In the genomic region with DNA sequence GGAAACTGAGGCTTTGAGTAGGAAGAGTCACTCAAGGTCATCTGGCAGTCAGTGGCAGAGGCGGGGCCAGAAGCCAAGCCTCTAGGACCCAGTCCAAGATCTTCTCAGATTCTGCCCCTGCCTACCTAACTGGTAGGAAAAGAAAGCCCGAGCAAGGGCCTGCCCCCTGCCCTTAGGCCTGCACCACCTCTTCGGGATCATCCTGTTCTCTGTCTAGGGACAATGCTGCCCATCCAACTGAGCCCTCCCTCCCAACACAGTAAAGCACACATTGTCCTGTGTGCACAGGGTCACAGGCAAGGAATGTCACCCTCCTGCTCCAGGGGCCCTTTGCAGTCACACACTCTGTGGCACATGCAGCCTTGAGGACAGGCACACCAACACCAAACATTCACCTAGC, we compare ENCODE assay signal across 10 mouse cellular contexts. TPM values are rescaled to one million over a fixed set of nuclear protein-coding genes. Genes with fewer than 3 reads are reported as not detected.
DNase-seq lines count a peak whose midpoint lies in the region; ATAC-seq and TF ChIP-seq lines count a peak whose summit lies in the region.
"Had no signal": no experiment of that assay in that cellular context is flagged by ENCODE, and none has a peak within 500 bp of the region (broad histone marks: within the 10 kb centered on the region; RNA-seq: fewer than 3 reads in every experiment).

No protein-coding gene starts in this region.

- no peak for TF ChIP-seq CTCF in heart, adult 2 months (IDR thresholded peaks at IDR 0.05)
- no peak for TF ChIP-seq CTCF in hindbrain, postnatal 0 days (IDR thresholded peaks at IDR 0.05; ENCODE audit: low read depth)

- 60% methylated on average over 3 of the region's 3 CpGs for WGBS in heart, adult 2 months
- WGBS in forebrain, embryonic 12.5 days, result 55% methylated on average over 3 of the region's 3 CpGs
- 39% methylated on average over 3 of the region's 3 CpGs for WGBS in hindbrain, postnatal 0 days
- WGBS in neural tube, embryonic 14.5 days, result 55% methylated on average over 3 of the region's 3 CpGs

- DNase-seq in heart, adult 2 months, result peak; percentile 50 to 60
- no peak for DNase-seq in heart, postnatal 14 days
- DNase-seq in hindbrain, postnatal 0 days (ENCODE audit: low spot score), result no peak
- DNase-seq in gastrocnemius, postnatal 36 days, result no peak
- DNase-seq in left cerebral cortex, postnatal 4 days, result no peak
- no peak for DNase-seq in right cerebral cortex, postnatal 14 days
- DNase-seq: kidney, postnatal 4 days had no signal

- H3K27ac ChIP-seq in heart, adult 2 months, result peak overlapping the region; percentile 83
- no peak overlapping the region for H3K27ac ChIP-seq in forebrain, embryonic 12.5 days
- H3K27ac ChIP-seq in hindbrain, postnatal 0 days, result no peak overlapping the region
- no peak overlapping the region for H3K27ac ChIP-seq in neural tube, embryonic 14.5 days (ENCODE audit: low read depth, low read length)

- TF ChIP-seq POLR2A in heart, adult 2 months (IDR thresholded peaks at IDR 0.05; ENCODE audit: insufficient read depth, low read depth, low read length), result peak; percentile 68; the same call in 1 of the 2 replicates

- no peaks in the 10 kb centered on the region for H3K9me3 ChIP-seq in forebrain, embryonic 12.5 days
- no peaks in the 10 kb centered on the region for H3K9me3 ChIP-seq in hindbrain, postnatal 0 days (ENCODE audit: low read length)
- H3K9me3 ChIP-seq in neural tube, embryonic 14.5 days (ENCODE audit: control insufficient read depth, low read length), result no peaks in the 10 kb centered on the region

- ATAC-seq in forebrain, embryonic 12.5 days (ENCODE audit: low FRiP score), result no peak
- ATAC-seq in hindbrain, postnatal 0 days, result no peak
- no peak for ATAC-seq in neural tube, embryonic 14.5 days (ENCODE audit: low read depth)

- H3K4me1 ChIP-seq in heart, adult 2 months (ENCODE audit: control insufficient read depth, insufficient read depth, low read length), result peaks cover 7% of the 10 kb centered on the region
- peaks cover 71% of the 10 kb centered on the region for H3K4me1 ChIP-seq in forebrain, embryonic 12.5 days
- peaks cover 27% of the 10 kb centered on the region for H3K4me1 ChIP-seq in hindbrain, postnatal 0 days (ENCODE audit: insufficient read depth, low read length)
- peaks cover 47% of the 10 kb centered on the region for H3K4me1 ChIP-seq in neural tube, embryonic 14.5 days (ENCODE audit: control insufficient read depth, insufficient read depth, low read length)

- H3K36me3 ChIP-seq in heart, adult 2 months (ENCODE audit: control insufficient read depth, insufficient read depth, low read length), result peaks cover 2% of the 10 kb centered on the region; the same call in 1 of the 2 replicates
- H3K36me3 ChIP-seq in forebrain, embryonic 12.5 days (replicated peaks), result no peaks in the 10 kb centered on the region
- H3K36me3 ChIP-seq in hindbrain, postnatal 0 days (ENCODE audit: insufficient read depth, low read length), result no peaks in the 10 kb centered on the region
- H3K36me3 ChIP-seq in neural tube, embryonic 14.5 days (ENCODE audit: control insufficient read depth, insufficient read depth, low read length), result no peaks in the 10 kb centered on the region

- intact Hi-C loops in heart, adult 2 months (cut with DNase I), result no loop called here
- intact Hi-C loops in heart, postnatal 14 days (cut with DNase I), result no loop called here
- intact Hi-C loops in gastrocnemius, postnatal 36 days (cut with DNase I), result no loop called here
- intact Hi-C loops in left cerebral cortex, postnatal 4 days (cut with DNase I), result no loop called here

- H3K4me2 ChIP-seq in forebrain, embryonic 12.5 days, result peak overlapping the region; percentile 98
- peak overlapping the region; percentile 99 for H3K4me2 ChIP-seq in hindbrain, postnatal 0 days (ENCODE audit: low read depth, low read length)
- H3K4me2 ChIP-seq in neural tube, embryonic 14.5 days (ENCODE audit: low read depth, low read length), result peak overlapping the region; percentile 99

- no peaks in the 10 kb centered on the region for H3K79me2 ChIP-seq in heart, adult 2 months (replicated peaks; ENCODE audit: control insufficient read depth, insufficient read depth, low read length)

- H3K27me3 ChIP-seq in heart, adult 2 months (ENCODE audit: control insufficient read depth, insufficient read depth, low read length), result no peaks in the 10 kb centered on the region; the same call in 1 of the 2 replicates
- H3K27me3 ChIP-seq in forebrain, embryonic 12.5 days, result peaks cover 58% of the 10 kb centered on the region
- H3K27me3 ChIP-seq in hindbrain, postnatal 0 days (ENCODE audit: insufficient read depth, low read length), result no peaks in the 10 kb centered on the region
- H3K27me3 ChIP-seq in neural tube, embryonic 14.5 days (ENCODE audit: control insufficient read depth, insufficient read depth, low read length), result peaks cover 3% of the 10 kb centered on the region; the same call in 1 of the 2 replicates

- peak overlapping the region; percentile 66 for H3K4me3 ChIP-seq in heart, adult 2 months
- H3K4me3 ChIP-seq in forebrain, embryonic 12.5 days (replicated peaks), result peak overlapping the region; percentile 77
- H3K4me3 ChIP-seq in hindbrain, postnatal 0 days (ENCODE audit: low read length), result peak overlapping the region; percentile 70; the same call in 1 of the 2 replicates
- peak overlapping the region; percentile 75 for H3K4me3 ChIP-seq in neural tube, embryonic 14.5 days (ENCODE audit: low read depth, low read length)

- peak; percentile 97 for TF ChIP-seq EP300 in heart, adult 2 months (IDR thresholded peaks at IDR 0.05; ENCODE audit: insufficient read depth, low read depth, low read length)

- peak overlapping the region; percentile 39 for H3K9ac ChIP-seq in heart, adult 2 months (ENCODE audit: low read depth, low read length)
- H3K9ac ChIP-seq in forebrain, embryonic 12.5 days, result peak overlapping the region; percentile 89; the same call in 1 of the 2 replicates
- H3K9ac ChIP-seq in hindbrain, postnatal 0 days (replicated peaks; ENCODE audit: low read length), result no peak overlapping the region; the same call in 1 of the 2 replicates
- H3K9ac ChIP-seq in neural tube, embryonic 14.5 days (replicated peaks; ENCODE audit: low read depth, low read length), result no peak overlapping the region

RNA-seq across cellular contexts. Expression of gene Kcnh2, which starts 1.3 kb away (rescaled TPM):
- 10 to 100 TPM; 59.3 to 68.5 TPM for total RNA-seq in heart, adult 2 months (2021)
- 119 and 121 TPM in 2 replicates for polyA plus RNA-seq in heart, adult 2 months (2012; rRNA removed)
- 10 to 100 TPM; 75.5 to 85.8 TPM for total RNA-seq in heart, postnatal 14 days (2021)
- polyA plus RNA-seq in forebrain, embryonic 12.5 days (2016; fragmentation: Nextera tagmentation; extraction: Ambion mirVana), result 9.8 and 10.1 TPM in 2 replicates
- 55.9 and 70.5 TPM in 2 replicates for total RNA-seq in hindbrain, postnatal 0 days (2014; rRNA removed)
- polyA plus RNA-seq in hindbrain, postnatal 0 days (2015; fragmentation: Nextera tagmentation; extraction: Ambion mirVana), result 10.8 and 11.5 TPM in 2 replicates
- polyA plus RNA-seq in neural tube, embryonic 14.5 days (2014; fragmentation: Nextera tagmentation; extraction: Ambion mirVana), result 13.6 and 17.0 TPM in 2 replicates
- 1 to 10 TPM; 2.2 to 2.6 TPM for total RNA-seq in gastrocnemius, postnatal 36 days (2021)
- 10 to 100 TPM; 16.4 to 21.2 TPM for total RNA-seq in left cerebral cortex, postnatal 4 days (2021)

RNA-seq across cellular contexts. Expression of gene Nos3, which starts 14.5 kb away (rescaled TPM):
- 10 to 100 TPM; 23.5 to 24.4 TPM for total RNA-seq in heart, adult 2 months (2021)
- polyA plus RNA-seq in heart, adult 2 months (2012; rRNA removed), result 26.3 and 30.7 TPM in 2 replicates
- total RNA-seq in heart, postnatal 14 days (2021), result 10 to 100 TPM; 34.5 to 35.6 TPM
- 7.1 and 7.2 TPM in 2 replicates for polyA plus RNA-seq in forebrain, embryonic 12.5 days (2016; fragmentation: Nextera tagmentation; extraction: Ambion mirVana)
- 8.7 and 13.3 TPM in 2 replicates for total RNA-seq in hindbrain, postnatal 0 days (2014; rRNA removed)
- polyA plus RNA-seq in hindbrain, postnatal 0 days (2015; fragmentation: Nextera tagmentation; extraction: Ambion mirVana), result 7.2 and 7.4 TPM in 2 replicates
- polyA plus RNA-seq in neural tube, embryonic 14.5 days (2014; fragmentation: Nextera tagmentation; extraction: Ambion mirVana), result 4.2 and 9.6 TPM in 2 replicates
- total RNA-seq in gastrocnemius, postnatal 36 days (2021), result 1 to 10 TPM; 4.9 to 5.4 TPM
- total RNA-seq in left cerebral cortex, postnatal 4 days (2021), result 10 to 100 TPM; 10.0 to 10.2 TPM
- total RNA-seq: neutrophil, adult 5-6 weeks had no signal

RNA-seq across cellular contexts. Expression of gene Atg9b, which starts 41.9 kb away (rescaled TPM):
- total RNA-seq in heart, adult 2 months (2021), result 1 to 10 TPM in 1 of 2 experiments, under 1 TPM in 1; 0.89 to 1.1 TPM
- polyA plus RNA-seq in heart, adult 2 months (2012; rRNA removed), result 2.2 and 2.3 TPM in 2 replicates
- total RNA-seq in heart, postnatal 14 days (2021), result under 1 TPM; 0.41 to 0.45 TPM
- polyA plus RNA-seq in forebrain, embryonic 12.5 days (2016; fragmentation: Nextera tagmentation; extraction: Ambion mirVana), result 0.34 and 0.53 TPM in 2 replicates
- total RNA-seq in hindbrain, postnatal 0 days (2014; rRNA removed), result 8.8 and 9.8 TPM in 2 replicates
- polyA plus RNA-seq in hindbrain, postnatal 0 days (2015; fragmentation: Nextera tagmentation; extraction: Ambion mirVana), result 5.1 and 6.1 TPM in 2 replicates
- 2.0 and 2.2 TPM in 2 replicates for polyA plus RNA-seq in neural tube, embryonic 14.5 days (2014; fragmentation: Nextera tagmentation; extraction: Ambion mirVana)
- not detected for total RNA-seq in gastrocnemius, postnatal 36 days (2021)
- total RNA-seq in left cerebral cortex, postnatal 4 days (2021), result 1 to 10 TPM; 6.4 to 8.1 TPM
- total RNA-seq: neutrophil, adult 5-6 weeks had no signal

RNA-seq across cellular contexts. Expression of gene Abcb8, which starts 43.4 kb away (rescaled TPM):
- 10 to 100 TPM; 81.2 to 89.8 TPM for total RNA-seq in heart, adult 2 months (2021)
- polyA plus RNA-seq in heart, adult 2 months (2012; rRNA removed), result 148 and 151 TPM in 2 replicates
- total RNA-seq in heart, postnatal 14 days (2021), result 10 to 100 TPM; 81.9 to 87.0 TPM
- 43.6 and 47.4 TPM in 2 replicates for polyA plus RNA-seq in forebrain, embryonic 12.5 days (2016; fragmentation: Nextera tagmentation; extraction: Ambion mirVana)
- total RNA-seq in hindbrain, postnatal 0 days (2014; rRNA removed), result 63.2 and 90.6 TPM in 2 replicates
- 41.9 and 43.5 TPM in 2 replicates for polyA plus RNA-seq in hindbrain, postnatal 0 days (2015; fragmentation: Nextera tagmentation; extraction: Ambion mirVana)
- 47.2 and 47.7 TPM in 2 replicates for polyA plus RNA-seq in neural tube, embryonic 14.5 days (2014; fragmentation: Nextera tagmentation; extraction: Ambion mirVana)
- total RNA-seq in gastrocnemius, postnatal 36 days (2021), result 10 to 100 TPM; 37.6 to 38.0 TPM
- 10 to 100 TPM; 44.5 to 53.6 TPM for total RNA-seq in left cerebral cortex, postnatal 4 days (2021)

Comparison
In these comparisons a context has a peak if more than half of its experiments do, and no peak if none do; other contexts are left out.
1. DNase-seq: peak in heart, adult 2 months (2 of 2); none in heart, postnatal 14 days (0 of 2), hindbrain, postnatal 0 days (single experiment), gastrocnemius, postnatal 36 days (0 of 2), left cerebral cortex, postnatal 4 days (single experiment) and right cerebral cortex, postnatal 14 days (single experiment).
2. H3K9ac ChIP-seq: peak in heart, adult 2 months (single experiment) and forebrain, embryonic 12.5 days (single experiment); none in hindbrain, postnatal 0 days (single experiment) and neural tube, embryonic 14.5 days (single experiment).
3. RNA of gene Kcnh2, which starts 1.3 kb away (total RNA-seq): 75.5 to 85.8 TPM in heart, postnatal 14 days, 55.9 to 70.5 TPM in hindbrain, postnatal 0 days, 59.3 to 68.5 TPM in heart, adult 2 months and 16.4 to 21.2 TPM in left cerebral cortex, postnatal 4 days; 2.2 to 2.6 TPM in gastrocnemius, postnatal 36 days; every median in the first group is over 4 times any median in the second.
4. Peak in every context shown above with its lines, with median percentiles within 50 percentile points of each other: H3K4me3 ChIP-seq and H3K4me2 ChIP-seq.